Mouse (Mus musculus): ENCODE measurements around the gene Zbtb22. TPM values are rescaled to one million over a fixed set of nuclear protein-coding genes. Genes with fewer than 3 reads are reported as not detected.

Gene Zbtb22
- total RNA-seq, 2 experiments from 2014 or later, result 15.6 to 16.6 TPM

DNA sequence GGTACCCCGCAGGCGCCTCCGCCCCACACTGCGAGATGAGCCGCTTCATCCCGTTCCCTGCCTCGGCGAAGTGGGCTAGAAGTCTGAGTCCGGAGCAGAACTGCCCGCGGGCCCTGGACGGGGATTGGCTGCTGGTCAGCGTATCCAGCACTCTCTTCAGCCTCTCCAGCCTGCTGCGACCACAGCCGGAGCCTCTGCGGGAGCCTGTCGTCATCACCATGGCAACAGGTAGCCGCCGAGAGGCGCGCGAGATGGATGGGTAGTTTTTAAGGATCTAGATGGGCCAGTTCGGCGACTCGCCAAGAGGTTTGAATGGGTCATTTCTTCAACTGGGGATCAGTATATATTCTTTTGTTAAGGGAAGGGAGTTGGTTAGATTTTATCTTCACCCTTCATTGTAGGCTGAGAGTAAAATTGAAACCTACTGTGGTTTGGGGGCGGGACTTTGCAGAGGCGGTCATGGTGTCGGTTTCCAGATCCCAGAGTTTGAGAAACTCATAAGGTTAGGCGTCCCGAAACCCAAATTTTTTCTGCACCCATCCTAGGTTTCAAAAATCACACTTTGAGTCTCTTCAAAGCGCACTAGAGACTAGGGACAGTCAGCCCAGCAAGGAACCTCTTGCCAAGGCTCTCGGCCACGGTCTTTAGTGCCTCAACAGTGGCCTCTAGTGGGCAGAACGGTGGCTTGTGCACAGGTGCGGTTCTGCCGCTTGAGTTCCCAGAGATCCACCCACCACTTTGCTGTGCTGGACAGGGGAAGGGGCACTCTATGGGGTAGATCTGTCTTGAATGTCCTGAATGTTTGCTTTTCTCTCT is 4.8 kb downstream of the Zbtb22 start:
- peak; percentile 86 to 92 for DNase-seq

GRCm38 (mm10) chr17:33921361-33921760 is 5.7 kb downstream of the Zbtb22 start:
- no peak for DNase-seq

DNA sequence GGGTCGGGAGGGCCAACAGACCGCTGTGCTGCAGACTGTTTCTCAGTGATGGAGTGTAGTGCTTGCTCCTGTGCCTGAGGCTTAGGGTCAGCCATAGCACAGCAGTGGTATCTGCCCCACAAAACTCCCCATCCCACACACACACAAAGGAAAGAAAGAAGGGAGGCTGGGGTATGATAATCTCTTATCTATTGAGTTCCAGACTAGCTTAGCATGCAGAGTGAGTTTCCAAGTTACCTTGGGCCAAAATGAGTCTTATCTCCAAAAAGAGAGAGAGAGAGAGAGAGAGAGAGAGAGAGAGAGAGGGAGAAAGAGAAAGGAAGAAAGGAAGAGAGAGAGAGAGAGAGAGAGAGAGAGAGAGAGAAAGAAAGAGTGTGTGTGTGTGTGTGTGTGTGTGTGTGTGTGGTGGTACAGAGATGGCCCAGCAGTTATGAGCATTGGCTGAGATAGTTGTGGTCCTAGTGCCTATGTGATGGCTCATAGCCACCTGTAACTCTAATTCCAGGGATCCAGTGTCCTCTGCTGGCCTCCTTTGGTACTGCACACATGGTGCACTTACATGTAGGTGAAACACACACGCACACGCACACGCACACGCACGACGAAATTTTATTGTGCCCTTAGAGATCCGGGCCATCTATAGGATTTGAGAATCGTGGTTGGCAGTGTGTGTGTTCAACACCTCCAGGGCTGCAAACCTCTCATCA is 9.0 kb downstream of the Zbtb22 start:
- DNase-seq, result peak in 1 of 2 experiments; percentile 44

- DNase-seq, result no peak
These were observed 9.9 kb downstream of the Zbtb22 start for GRCm38 (mm10) chr17:33925406-33926116.

DNA sequence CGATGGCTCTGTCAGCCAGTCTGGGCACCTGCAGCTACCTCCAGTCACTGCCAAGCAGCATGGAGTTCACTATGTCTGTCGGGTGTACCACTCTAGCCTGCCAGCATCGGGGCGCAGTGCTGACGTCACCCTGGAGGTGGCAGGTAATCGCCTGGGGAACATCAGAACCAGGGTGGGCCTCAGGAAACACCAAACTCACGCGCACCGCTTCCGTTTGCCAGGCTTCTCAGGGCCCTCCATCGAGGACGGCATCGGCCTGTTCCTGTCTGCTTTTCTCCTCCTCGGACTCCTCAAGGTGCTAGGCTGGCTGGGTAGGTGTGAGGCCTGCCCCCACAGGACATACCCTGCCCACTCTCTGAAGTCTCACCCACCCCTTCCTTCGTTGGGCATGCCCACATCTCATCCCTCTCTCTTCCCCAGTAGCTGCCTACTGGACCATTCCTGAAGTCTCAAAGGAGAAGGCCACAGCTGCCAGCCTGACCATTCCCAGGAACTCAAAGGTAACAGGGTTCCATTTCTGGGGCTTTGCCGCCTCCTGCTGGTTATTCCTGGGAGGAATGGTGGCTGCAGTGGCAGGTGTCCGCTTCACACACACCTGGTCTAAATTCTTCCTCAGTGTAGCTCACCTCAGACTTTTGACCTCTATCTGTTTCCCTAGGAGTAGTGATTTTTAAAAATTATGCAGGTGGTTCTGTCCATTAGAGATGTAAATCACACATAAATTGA is 10.7 kb downstream of the Zbtb22 start:
- no peak for DNase-seq

DNA sequence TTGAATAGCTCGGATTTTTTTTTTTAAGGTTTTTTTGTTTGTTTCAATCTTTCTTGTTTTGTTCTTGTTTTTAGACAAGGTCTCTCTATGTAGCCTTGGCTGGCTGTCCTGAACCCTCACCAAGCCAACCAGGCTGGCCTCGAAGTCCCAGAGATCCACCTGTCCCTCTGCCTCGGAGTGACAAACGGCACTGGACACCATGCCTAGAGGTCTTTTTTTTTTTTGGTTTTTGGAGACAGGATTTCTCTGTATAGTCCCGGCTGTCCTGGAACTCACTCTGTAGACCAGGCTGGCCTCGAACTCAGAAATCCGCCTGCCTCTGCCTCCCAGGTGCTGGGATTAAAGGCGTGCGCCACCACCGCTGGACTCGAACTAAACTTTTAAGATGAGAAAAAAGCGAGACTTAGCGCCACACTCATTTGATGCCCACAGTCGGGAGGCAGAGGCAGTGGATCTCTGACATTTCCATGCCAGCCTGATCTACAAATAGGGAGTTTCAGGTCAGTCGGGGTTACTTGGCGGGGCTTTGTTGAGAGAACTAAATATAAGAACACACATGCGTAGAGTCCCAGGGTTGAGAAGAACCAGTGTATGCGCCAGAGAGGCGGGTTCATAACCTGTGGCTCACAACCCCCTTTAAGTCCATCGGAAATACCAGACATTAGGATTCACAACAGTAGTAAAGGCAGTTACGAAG is 12.7 kb downstream of the Zbtb22 start:
- DNase-seq, result no peak

- DNase-seq, result peak; percentile 90 to 96
These were observed 13.9 kb downstream of the Zbtb22 start, which contains the start of gene Rgl2 for GRCm38 (mm10) chr17:33929371-33930279. Gene Rgl2 (plus strand): TSS chr17:33929543.

- DNase-seq, result peak; percentile 75 to 79
These were observed 14.8 kb downstream of the Zbtb22 start for GRCm38 (mm10) chr17:33930280-33931158.

GRCm38 (mm10) chr17:33931159-33931866 is 15.6 kb downstream of the Zbtb22 start:
- DNase-seq, result peak in 1 of 2 experiments; percentile 29

GRCm38 (mm10) chr17:33931947-33932346 is 16.2 kb downstream of the Zbtb22 start:
- DNase-seq, result no peak

- DNase-seq, result no peak
These were observed 16.7 kb downstream of the Zbtb22 start for GRCm38 (mm10) chr17:33932448-33932847.

DNA sequence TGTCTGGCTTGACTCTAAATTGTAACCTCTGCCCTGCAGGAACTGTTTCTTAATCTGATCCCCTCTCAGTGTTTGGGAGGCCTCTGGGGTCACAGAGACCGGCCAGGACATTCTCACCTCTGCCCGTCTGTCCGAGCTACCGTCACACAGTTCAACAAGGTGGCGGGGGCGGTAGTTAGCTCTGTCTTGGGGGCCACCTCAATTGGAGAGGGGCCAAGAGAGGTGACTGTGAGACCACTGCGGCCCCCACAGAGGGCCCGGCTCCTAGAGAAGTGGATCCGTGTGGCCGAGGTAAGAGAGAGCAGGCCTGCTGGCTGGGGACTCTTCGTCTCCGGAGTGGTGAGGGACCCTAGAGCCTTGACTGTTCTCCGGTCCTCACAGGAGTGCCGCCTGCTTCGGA is 17.3 kb downstream of the Zbtb22 start:
- DNase-seq, result no peak

DNA sequence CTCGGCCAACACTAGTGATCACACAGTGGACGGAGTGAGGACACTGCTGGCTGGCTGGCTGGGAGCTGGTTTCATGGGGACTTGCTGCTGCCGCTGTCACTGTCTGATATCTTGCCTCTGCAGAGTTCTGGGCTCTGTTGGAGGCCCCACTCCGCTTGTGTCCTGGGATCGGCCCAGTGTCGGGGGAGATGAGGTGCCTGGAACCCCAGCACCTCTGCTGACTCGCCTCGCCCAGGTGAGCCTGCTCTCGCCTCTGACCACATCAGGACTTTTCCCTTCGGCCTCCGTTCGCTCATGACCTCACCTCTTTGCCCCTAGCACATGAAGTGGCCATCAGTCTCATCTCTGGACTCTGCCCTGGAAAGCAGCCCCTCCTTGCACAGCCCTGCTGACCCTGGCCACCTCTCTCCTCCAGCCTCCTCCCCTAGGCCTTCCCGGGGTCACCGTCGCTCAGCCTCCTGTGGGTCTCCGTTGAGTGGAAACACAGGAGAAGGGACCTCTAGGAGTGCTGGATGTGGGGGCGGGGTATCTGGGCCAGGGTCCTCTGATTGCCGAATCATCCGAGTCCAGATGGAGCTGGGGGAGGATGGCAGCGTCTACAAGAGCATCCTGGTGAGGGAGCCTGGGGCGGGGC is 19.8 kb downstream of the Zbtb22 start:
- no peak for DNase-seq

DNA sequence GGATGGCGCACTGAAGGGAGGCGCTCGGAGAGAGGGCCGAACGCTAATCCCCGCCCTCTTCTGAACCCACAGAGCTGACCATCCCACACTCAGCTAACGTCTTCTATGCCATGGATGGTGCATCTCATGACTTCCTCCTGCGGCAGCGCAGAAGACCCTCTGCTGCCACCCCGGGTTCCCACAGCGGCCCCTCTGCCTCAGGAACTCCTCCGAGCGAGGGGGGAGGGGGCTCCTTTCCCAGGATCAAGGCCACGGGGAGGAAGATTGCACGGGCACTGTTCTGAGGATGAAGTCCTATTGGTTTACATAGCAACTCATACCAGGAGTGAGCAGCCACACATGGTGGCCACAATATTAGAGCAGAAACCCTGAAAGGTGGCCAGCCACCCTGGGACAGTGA is 21.3 kb downstream of the Zbtb22 start:
- DNase-seq, result no peak

DNA sequence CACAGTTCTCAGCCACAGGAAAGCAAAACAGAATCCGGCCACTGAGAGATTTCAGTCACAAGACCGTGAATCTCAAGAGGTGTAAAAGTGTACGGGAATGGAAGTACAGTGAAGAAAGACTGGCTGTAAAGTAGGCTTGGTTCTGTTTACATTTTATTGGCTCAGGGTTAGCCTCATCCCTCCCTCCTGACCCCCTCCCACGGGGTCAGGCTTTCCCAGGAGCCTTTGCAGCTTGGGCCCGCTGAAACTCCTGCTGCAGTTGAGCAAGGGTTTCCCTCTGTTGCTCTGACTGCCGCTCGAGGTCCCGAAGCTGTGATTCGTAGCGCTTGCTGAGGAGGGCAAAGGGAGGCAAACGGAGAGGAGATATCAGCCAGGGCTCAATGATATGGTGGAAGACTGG is 23.1 kb downstream of the Zbtb22 start:
- DNase-seq, result no peak

DNA sequence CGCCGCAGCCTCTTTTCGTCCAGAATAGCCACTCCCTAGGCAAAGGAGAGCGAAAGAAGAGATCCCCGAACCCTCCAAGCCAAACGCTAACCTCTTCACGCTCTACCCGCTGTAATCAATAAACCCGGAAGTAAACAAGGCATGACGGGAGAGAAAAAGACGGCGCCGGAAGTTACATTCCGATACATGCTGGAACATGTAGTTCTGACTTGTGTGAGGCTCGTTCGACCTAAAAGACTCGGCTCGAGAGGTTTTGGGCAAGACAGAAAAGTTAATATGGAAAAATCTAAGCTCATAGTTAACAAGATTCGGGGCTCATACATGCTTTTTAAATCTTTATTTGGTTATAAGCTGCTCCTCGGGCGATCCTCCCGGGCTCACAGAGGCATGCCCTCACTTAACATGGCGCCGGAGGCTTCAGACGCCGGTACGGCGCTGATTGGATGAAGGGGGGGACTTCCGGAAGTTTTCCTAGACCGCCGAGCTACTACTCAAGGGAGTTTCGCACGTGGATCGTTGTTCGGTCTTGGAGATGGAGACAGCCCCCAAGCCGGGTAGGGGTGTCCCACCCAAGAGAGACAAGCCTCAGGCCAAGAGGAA is 24.6 kb downstream of the Zbtb22 start, which contains the start of the genes Pfdn6 and Wdr46:
Gene Pfdn6 (minus strand): TSS at position 138 of the 600 bp plus-strand sequence.
Gene Wdr46 (plus strand): TSS at position 455 of the 600 bp plus-strand sequence.
- DNase-seq, result peak; percentile 91 to 95

DNA sequence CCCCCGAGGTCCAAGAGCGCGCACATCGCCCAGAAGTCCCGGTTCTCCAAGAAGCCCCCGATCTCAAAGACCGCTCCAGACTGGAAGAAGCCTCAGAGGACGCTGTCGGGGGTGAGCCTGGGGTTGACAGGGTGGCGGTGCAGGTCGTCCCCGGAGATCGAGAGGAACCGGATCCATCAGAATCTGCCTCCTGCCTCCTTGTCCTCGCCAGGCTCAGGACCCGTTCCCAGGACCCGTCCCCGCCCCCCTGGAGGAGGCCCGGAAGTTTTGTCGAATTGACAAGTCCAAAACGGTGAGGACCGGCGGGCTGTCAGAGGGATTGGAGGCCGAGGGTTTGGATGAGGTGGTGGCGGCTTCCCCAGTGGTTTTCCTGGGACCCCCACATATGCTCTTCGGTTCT is 25.3 kb downstream of the Zbtb22 start:
- DNase-seq, result no peak

Data from heart, adult 18-20 months (tissue).